18 mouse cellular contexts compared by ENCODE assay signal in genomic region chr7:28717726-28718125, GRCm38 (mm10). TPM values are rescaled to one million over a fixed set of nuclear protein-coding genes. Genes with fewer than 3 reads are reported as not detected.
DNase-seq lines count a peak whose midpoint lies in the region; ATAC-seq and TF ChIP-seq lines count a peak whose summit lies in the region.
"Had no signal": no experiment of that assay in that cellular context is flagged by ENCODE, and none has a peak within 500 bp of the region (broad histone marks: within the 10 kb centered on the region; RNA-seq: fewer than 3 reads in every experiment).

No protein-coding gene starts in this region.

- H3K9ac ChIP-seq in forebrain, embryonic 12.5 days: no peak overlapping the region
- no peak overlapping the region for H3K9ac ChIP-seq in intestine, embryonic 16.5 days (ENCODE audit: low read depth, low read length)
- no peak overlapping the region for H3K9ac ChIP-seq in intestine, postnatal 0 days (ENCODE audit: low read depth, low read length)
- H3K9ac ChIP-seq in lung, embryonic 16.5 days (ENCODE audit: low read length): no peak overlapping the region
- no peak overlapping the region for H3K9ac ChIP-seq in limb, embryonic 15.5 days
- H3K9ac ChIP-seq: hindbrain, embryonic 15.5 days; liver, embryonic 15.5 days had no signal

- no peak overlapping the region for H3K4me2 ChIP-seq in forebrain, embryonic 12.5 days
- no peak overlapping the region for H3K4me2 ChIP-seq in intestine, embryonic 16.5 days (ENCODE audit: low read depth, low read length)
- H3K4me2 ChIP-seq in intestine, postnatal 0 days (replicated peaks; ENCODE audit: low read depth): no peak overlapping the region
- peak overlapping the region; percentile 65; the same call in 1 of the 2 replicates for H3K4me2 ChIP-seq in lung, embryonic 16.5 days (ENCODE audit: low read depth, low read length)
- peak overlapping the region; percentile 65 for H3K4me2 ChIP-seq in limb, embryonic 15.5 days

- 91% methylated on average over 10 of the region's 10 CpGs for WGBS in forebrain, embryonic 10.5 days
- 91% methylated on average over 10 of the region's 10 CpGs for WGBS in forebrain, embryonic 12.5 days
- WGBS in intestine, embryonic 16.5 days: 74% methylated on average over 10 of the region's 10 CpGs
- WGBS in intestine, postnatal 0 days: 78% methylated on average over 10 of the region's 10 CpGs
- WGBS in lung, embryonic 16.5 days: 64% methylated on average over 10 of the region's 10 CpGs
- 79% methylated on average over 10 of the region's 10 CpGs for WGBS in limb, embryonic 15.5 days

- peaks cover 24% of the 10 kb centered on the region for H3K4me1 ChIP-seq in forebrain, embryonic 10.5 days
- H3K4me1 ChIP-seq in forebrain, embryonic 12.5 days: peaks cover 10% of the 10 kb centered on the region
- peaks cover 4% of the 10 kb centered on the region; the same call in 1 of the 2 replicates for H3K4me1 ChIP-seq in intestine, embryonic 16.5 days (ENCODE audit: control insufficient read depth, insufficient read depth, low read length)
- no peaks in the 10 kb centered on the region for H3K4me1 ChIP-seq in intestine, postnatal 0 days (replicated peaks; ENCODE audit: control insufficient read depth, insufficient read depth, low read length)
- peaks cover 5% of the 10 kb centered on the region; the same call in 1 of the 2 replicates for H3K4me1 ChIP-seq in lung, embryonic 16.5 days (replicated peaks; ENCODE audit: control insufficient read depth, insufficient read depth, low read length)
- H3K4me1 ChIP-seq in limb, embryonic 15.5 days: peaks cover 21% of the 10 kb centered on the region; the same call in 1 of the 2 replicates
- H3K4me1 ChIP-seq: liver, embryonic 15.5 days had no signal

- no peak overlapping the region for H3K27ac ChIP-seq in forebrain, embryonic 10.5 days
- H3K27ac ChIP-seq in forebrain, embryonic 12.5 days: no peak overlapping the region
- 0 out of 2 replicates have a peak overlapping the region, but pooled peaks have one; percentile 33 for H3K27ac ChIP-seq in intestine, embryonic 16.5 days (ENCODE audit: low read length)
- no peak overlapping the region for H3K27ac ChIP-seq in intestine, postnatal 0 days (ENCODE audit: low read depth, low read length)
- H3K27ac ChIP-seq in lung, embryonic 16.5 days (ENCODE audit: low read length): peak overlapping the region; percentile 64; the same call in 1 of the 2 replicates
- no peak overlapping the region for H3K27ac ChIP-seq in limb, embryonic 15.5 days
- H3K27ac ChIP-seq: forebrain, embryonic 13.5 days; hindbrain, embryonic 15.5 days; liver, embryonic 15.5 days had no signal

- H3K27me3 ChIP-seq in forebrain, embryonic 10.5 days (ENCODE audit: poor library complexity, severe bottlenecking): peaks cover 14% of the 10 kb centered on the region
- H3K27me3 ChIP-seq in forebrain, embryonic 12.5 days: no peaks in the 10 kb centered on the region
- no peaks in the 10 kb centered on the region for H3K27me3 ChIP-seq in intestine, embryonic 16.5 days (replicated peaks; ENCODE audit: control insufficient read depth, insufficient read depth, low read length)
- no peaks in the 10 kb centered on the region for H3K27me3 ChIP-seq in intestine, postnatal 0 days (replicated peaks; ENCODE audit: control insufficient read depth, insufficient read depth, low read length)
- H3K27me3 ChIP-seq in lung, embryonic 16.5 days (ENCODE audit: control insufficient read depth, insufficient read depth, low read depth, low read length): no peaks in the 10 kb centered on the region
- no peaks in the 10 kb centered on the region for H3K27me3 ChIP-seq in limb, embryonic 15.5 days
- H3K27me3 ChIP-seq: embryonic facial prominence, embryonic 12.5 days; hindbrain, embryonic 15.5 days had no signal

- no peaks in the 10 kb centered on the region for H3K36me3 ChIP-seq in forebrain, embryonic 10.5 days (replicated peaks)
- H3K36me3 ChIP-seq in forebrain, embryonic 12.5 days (replicated peaks): no peaks in the 10 kb centered on the region
- H3K36me3 ChIP-seq in intestine, embryonic 16.5 days (ENCODE audit: control insufficient read depth, insufficient read depth, low read length): no peaks in the 10 kb centered on the region
- H3K36me3 ChIP-seq in intestine, postnatal 0 days (ENCODE audit: control insufficient read depth, insufficient read depth): no peaks in the 10 kb centered on the region
- H3K36me3 ChIP-seq in lung, embryonic 16.5 days (ENCODE audit: control insufficient read depth, insufficient read depth, low read length): no peaks in the 10 kb centered on the region
- no peaks in the 10 kb centered on the region for H3K36me3 ChIP-seq in limb, embryonic 15.5 days
- H3K36me3 ChIP-seq: embryonic facial prominence, embryonic 12.5 days; hindbrain, embryonic 15.5 days; liver, embryonic 15.5 days had no signal

- H3K4me3 ChIP-seq in forebrain, embryonic 10.5 days: peak overlapping the region; percentile 63; the same call in 1 of the 2 replicates
- H3K4me3 ChIP-seq in forebrain, embryonic 12.5 days (replicated peaks): no peak overlapping the region
- no peak overlapping the region for H3K4me3 ChIP-seq in intestine, embryonic 16.5 days (ENCODE audit: low read length)
- H3K4me3 ChIP-seq in intestine, postnatal 0 days (ENCODE audit: low read depth, low read length): no peak overlapping the region
- H3K4me3 ChIP-seq in lung, embryonic 16.5 days (ENCODE audit: low read length): no peak overlapping the region
- peak overlapping the region; percentile 57 for H3K4me3 ChIP-seq in limb, embryonic 15.5 days

- TF ChIP-seq CTCF in intestine, postnatal 0 days (IDR thresholded peaks at IDR 0.05; ENCODE audit: low read depth): no peak

- H3K9me3 ChIP-seq in forebrain, embryonic 10.5 days: no peaks in the 10 kb centered on the region
- H3K9me3 ChIP-seq in forebrain, embryonic 12.5 days: no peaks in the 10 kb centered on the region
- H3K9me3 ChIP-seq in intestine, embryonic 16.5 days (ENCODE audit: control insufficient read depth, low read length): 0 out of 2 replicates have a peak, but pooled peaks cover 2% of the 10 kb centered on the region
- H3K9me3 ChIP-seq in intestine, postnatal 0 days (ENCODE audit: control insufficient read depth): no peaks in the 10 kb centered on the region
- no peaks in the 10 kb centered on the region for H3K9me3 ChIP-seq in lung, embryonic 16.5 days (ENCODE audit: control insufficient read depth, low read length)
- H3K9me3 ChIP-seq in limb, embryonic 15.5 days: no peaks in the 10 kb centered on the region
- H3K9me3 ChIP-seq: embryonic facial prominence, embryonic 12.5 days; forebrain, embryonic 13.5 days; hindbrain, embryonic 15.5 days; liver, embryonic 15.5 days had no signal

- no peak for ATAC-seq in forebrain, embryonic 12.5 days (ENCODE audit: low FRiP score)
- no peak for ATAC-seq in intestine, embryonic 16.5 days
- ATAC-seq in intestine, postnatal 0 days: no peak
- ATAC-seq in lung, embryonic 16.5 days (ENCODE audit: low read depth): no peak
- ATAC-seq in limb, embryonic 15.5 days (ENCODE audit: insufficient number of reproducible peaks, low FRiP score, low TSS enrichment, low read depth): no peak

- no peak for DNase-seq in forebrain, embryonic 10.5 days (ENCODE audit: extremely low spot score, low spot score)
- no peak for DNase-seq in lung, postnatal 36 days
- no peak for DNase-seq in urinary bladder, postnatal 36 days (ENCODE audit: low spot score in 2 of 2)
- DNase-seq: adrenal gland, postnatal 25 days; cerebellum, adult 2 months; gastrocnemius, postnatal 36 days; kidney, adult 11 months had no signal

RNA-seq across cellular contexts. Expression of gene Fbxo17, which starts 1.1 kb away (rescaled TPM):
- 10.7 and 13.9 TPM in 2 replicates for polyA plus RNA-seq in forebrain, embryonic 10.5 days (2016; fragmentation: Nextera tagmentation; extraction: Ambion mirVana)
- polyA plus RNA-seq in forebrain, embryonic 12.5 days (2016; fragmentation: Nextera tagmentation; extraction: Ambion mirVana): 7.3 and 8.0 TPM in 2 replicates
- 5.1 and 6.1 TPM in 2 replicates for polyA plus RNA-seq in intestine, embryonic 16.5 days (2015; fragmentation: Nextera tagmentation; extraction: Ambion mirVana)
- polyA plus RNA-seq in intestine, postnatal 0 days (2015; fragmentation: Nextera tagmentation; extraction: Ambion mirVana): 1.6 and 1.8 TPM in 2 replicates
- 13.9 and 15.8 TPM in 2 replicates for polyA plus RNA-seq in lung, embryonic 16.5 days (2015; fragmentation: Nextera tagmentation; extraction: Ambion mirVana)
- 27.2 and 37.3 TPM in 2 replicates for polyA plus RNA-seq in limb, embryonic 15.5 days (2015; fragmentation: Nextera tagmentation; extraction: Ambion mirVana)

RNA-seq across cellular contexts. Expression of gene Mrps12, which starts 23.9 kb away (rescaled TPM):
- 156 and 161 TPM in 2 replicates for polyA plus RNA-seq in forebrain, embryonic 10.5 days (2016; fragmentation: Nextera tagmentation; extraction: Ambion mirVana)
- 118 and 131 TPM in 2 replicates for polyA plus RNA-seq in forebrain, embryonic 12.5 days (2016; fragmentation: Nextera tagmentation; extraction: Ambion mirVana)
- 134 and 146 TPM in 2 replicates for polyA plus RNA-seq in intestine, embryonic 16.5 days (2015; fragmentation: Nextera tagmentation; extraction: Ambion mirVana)
- 98.7 and 101 TPM in 2 replicates for polyA plus RNA-seq in intestine, postnatal 0 days (2015; fragmentation: Nextera tagmentation; extraction: Ambion mirVana)
- 120 TPM in 2 replicates for polyA plus RNA-seq in lung, embryonic 16.5 days (2015; fragmentation: Nextera tagmentation; extraction: Ambion mirVana)
- polyA plus RNA-seq in limb, embryonic 15.5 days (2015; fragmentation: Nextera tagmentation; extraction: Ambion mirVana): 112 and 125 TPM in 2 replicates

RNA-seq across cellular contexts. Expression of gene Sars2, which starts 24.1 kb away (rescaled TPM):
- 40.7 and 43.4 TPM in 2 replicates for polyA plus RNA-seq in forebrain, embryonic 10.5 days (2016; fragmentation: Nextera tagmentation; extraction: Ambion mirVana)
- 27.9 and 28.9 TPM in 2 replicates for polyA plus RNA-seq in forebrain, embryonic 12.5 days (2016; fragmentation: Nextera tagmentation; extraction: Ambion mirVana)
- 25.2 and 28.0 TPM in 2 replicates for polyA plus RNA-seq in intestine, embryonic 16.5 days (2015; fragmentation: Nextera tagmentation; extraction: Ambion mirVana)
- polyA plus RNA-seq in intestine, postnatal 0 days (2015; fragmentation: Nextera tagmentation; extraction: Ambion mirVana): 8.6 and 9.9 TPM in 2 replicates
- polyA plus RNA-seq in lung, embryonic 16.5 days (2015; fragmentation: Nextera tagmentation; extraction: Ambion mirVana): 24.1 and 25.8 TPM in 2 replicates
- 20.1 and 24.1 TPM in 2 replicates for polyA plus RNA-seq in limb, embryonic 15.5 days (2015; fragmentation: Nextera tagmentation; extraction: Ambion mirVana)

RNA-seq across cellular contexts. Expression of gene Fbxo27, which starts 25.1 kb away (rescaled TPM):
- polyA plus RNA-seq in forebrain, embryonic 10.5 days (2016; fragmentation: Nextera tagmentation; extraction: Ambion mirVana): 6.2 and 6.4 TPM in 2 replicates
- 4.0 and 4.2 TPM in 2 replicates for polyA plus RNA-seq in forebrain, embryonic 12.5 days (2016; fragmentation: Nextera tagmentation; extraction: Ambion mirVana)
- 2.1 and 3.0 TPM in 2 replicates for polyA plus RNA-seq in intestine, embryonic 16.5 days (2015; fragmentation: Nextera tagmentation; extraction: Ambion mirVana)
- polyA plus RNA-seq in intestine, postnatal 0 days (2015; fragmentation: Nextera tagmentation; extraction: Ambion mirVana): 0.37 and 0.90 TPM in 2 replicates
- 5.2 and 6.9 TPM in 2 replicates for polyA plus RNA-seq in lung, embryonic 16.5 days (2015; fragmentation: Nextera tagmentation; extraction: Ambion mirVana)
- polyA plus RNA-seq in limb, embryonic 15.5 days (2015; fragmentation: Nextera tagmentation; extraction: Ambion mirVana): 6.2 and 7.2 TPM in 2 replicates

RNA-seq across cellular contexts. Expression of gene Ccer2, which starts 38.2 kb away (rescaled TPM):
- polyA plus RNA-seq in forebrain, embryonic 10.5 days (2016; fragmentation: Nextera tagmentation; extraction: Ambion mirVana): not detected in 2 replicates
- polyA plus RNA-seq in forebrain, embryonic 12.5 days (2016; fragmentation: Nextera tagmentation; extraction: Ambion mirVana): not detected in 2 replicates
- polyA plus RNA-seq in intestine, embryonic 16.5 days (2015; fragmentation: Nextera tagmentation; extraction: Ambion mirVana): not detected in 2 replicates
- not detected in 2 replicates for polyA plus RNA-seq in intestine, postnatal 0 days (2015; fragmentation: Nextera tagmentation; extraction: Ambion mirVana)
- not detected in 2 replicates for polyA plus RNA-seq in lung, embryonic 16.5 days (2015; fragmentation: Nextera tagmentation; extraction: Ambion mirVana)
- 0.82 and 1.9 TPM in 2 replicates for polyA plus RNA-seq in limb, embryonic 15.5 days (2015; fragmentation: Nextera tagmentation; extraction: Ambion mirVana)
- polyA plus RNA-seq: forebrain, embryonic 13.5 days; heart, embryonic 16.5 days; liver, embryonic 15.5 days; small intestine, adult 2 months had no signal

Comparison
In these comparisons a context has a peak if more than half of its experiments do, and no peak if none do; other contexts are left out.
1. H3K27ac ChIP-seq: peak in intestine, embryonic 16.5 days (single experiment) and lung, embryonic 16.5 days (single experiment); none in forebrain, embryonic 10.5 days (single experiment), forebrain, embryonic 12.5 days (single experiment), intestine, postnatal 0 days (single experiment) and limb, embryonic 15.5 days (single experiment).
2. H3K4me3 ChIP-seq: peak in forebrain, embryonic 10.5 days (single experiment) and limb, embryonic 15.5 days (single experiment); none in forebrain, embryonic 12.5 days (single experiment), intestine, embryonic 16.5 days (single experiment), intestine, postnatal 0 days (single experiment) and lung, embryonic 16.5 days (single experiment).
3. H3K4me2 ChIP-seq: peak in lung, embryonic 16.5 days (single experiment) and limb, embryonic 15.5 days (single experiment); none in forebrain, embryonic 12.5 days (single experiment), intestine, embryonic 16.5 days (single experiment) and intestine, postnatal 0 days (single experiment).